ENCODE assay signal across 8 mouse cellular contexts in genomic region chr13:55592512-55593253, GRCm38 (mm10). TPM values are rescaled to one million over a fixed set of nuclear protein-coding genes. Genes with fewer than 3 reads are reported as not detected.
DNase-seq lines count a peak whose midpoint lies in the region; ATAC-seq and TF ChIP-seq lines count a peak whose summit lies in the region.

No protein-coding gene starts in this region.

- TF ChIP-seq POLR2A in cortical plate, adult 2 months (IDR thresholded peaks at IDR 0.05; ENCODE audit: extremely low read depth, insufficient read depth, low read length), result peak; percentile 94

- intact Hi-C loops in left cerebral cortex, postnatal 10 days (cut with DNase I), result no loop called here

- H3K4me3 ChIP-seq in cortical plate, adult 2 months (ENCODE audit: insufficient read depth, low read length), result peak overlapping the region; percentile 52

- H3K4me1 ChIP-seq in cortical plate, adult 2 months (ENCODE audit: control insufficient read depth, insufficient read depth, low read length), result peaks cover 2% of the 10 kb centered on the region; the same call in 1 of the 2 replicates

- H3K27ac ChIP-seq in cortical plate, adult 2 months (ENCODE audit: insufficient read depth, low read length), result peak overlapping the region; percentile 33; the same call in 1 of the 2 replicates

- no peak for TF ChIP-seq CTCF in cortical plate, adult 2 months (IDR thresholded peaks at IDR 0.05; ENCODE audit: extremely low read depth, insufficient read depth, low read length)

- ATAC-seq in activated CD4-positive, CD25-positive, alpha-beta regulatory T cell, adult 4 months, result peak; percentile 95
- peak; percentile 96 for ATAC-seq in inflammation-experienced regulatory T-cells, adult 6 months
- peak; percentile 100 for ATAC-seq in megakaryocyte-erythroid progenitor cell, adult 5-6 weeks (replicated peaks; ENCODE audit: low FRiP score, low TSS enrichment, poor library complexity, severe bottlenecking)

- peak; percentile 97 for DNase-seq in gastrocnemius, postnatal 10 days
- DNase-seq in left cerebral cortex, postnatal 10 days (ENCODE audit: extremely low spot score in 1 of 2, low spot score in 2 of 2), result peak; percentile 95 to 98
- peak; percentile 98 for DNase-seq in right cerebral cortex, postnatal 25 days
- DNase-seq in urinary bladder, postnatal 4 days (ENCODE audit: low spot score in 2 of 2), result peak; percentile 95 to 96

RNA-seq across cellular contexts. Expression of gene B4galt7, which starts 7.0 kb away (rescaled TPM):
- polyA plus RNA-seq in activated CD4-positive, CD25-positive, alpha-beta regulatory T cell, adult 4 months (2017; shearing (Covaris generic)), result 10 to 100 TPM; 24.5 to 30.2 TPM
- polyA plus RNA-seq in cortical plate, adult 2 months (2012; rRNA removed), result 30.8 and 31.1 TPM in 2 replicates
- total RNA-seq in gastrocnemius, postnatal 10 days (2021), result 1 to 10 TPM; 8.3 to 9.2 TPM
- 10 to 100 TPM; 24.5 to 35.8 (median 25.1) TPM for polyA plus RNA-seq in inflammation-experienced regulatory T-cells, adult 6 months (2017; shearing (Covaris generic))
- total RNA-seq in left cerebral cortex, postnatal 10 days (2021), result 10 to 100 TPM; 24.9 to 25.5 TPM
- 8.2 and 9.4 TPM in 2 replicates for total RNA-seq in megakaryocyte-erythroid progenitor cell, adult 5-6 weeks (2014; fragmentation: Nextera tagmentation)
- total RNA-seq in megakaryocyte-erythroid progenitor cell, adult 5-6 weeks (2017), result 9.8 and 16.3 TPM in 2 replicates

RNA-seq across cellular contexts. Expression of gene Tmed9, which starts 19.2 kb away (rescaled TPM):
- 100 to 1,000 TPM; 152 to 296 TPM for polyA plus RNA-seq in activated CD4-positive, CD25-positive, alpha-beta regulatory T cell, adult 4 months (2017; shearing (Covaris generic))
- polyA plus RNA-seq in cortical plate, adult 2 months (2012; rRNA removed), result 111 and 125 TPM in 2 replicates
- total RNA-seq in gastrocnemius, postnatal 10 days (2021), result 100 to 1,000 TPM; 147 to 192 TPM
- 100 to 1,000 TPM; 184 to 286 (median 269) TPM for polyA plus RNA-seq in inflammation-experienced regulatory T-cells, adult 6 months (2017; shearing (Covaris generic))
- total RNA-seq in left cerebral cortex, postnatal 10 days (2021), result 100 to 1,000 TPM; 118 to 120 TPM
- 65.7 and 68.8 TPM in 2 replicates for total RNA-seq in megakaryocyte-erythroid progenitor cell, adult 5-6 weeks (2014; fragmentation: Nextera tagmentation)
- total RNA-seq in megakaryocyte-erythroid progenitor cell, adult 5-6 weeks (2017), result 145 and 158 TPM in 2 replicates

RNA-seq across cellular contexts. Expression of gene Fam193b, which starts 21.8 kb away (rescaled TPM):
- 10 to 100 TPM; 21.6 to 26.7 TPM for polyA plus RNA-seq in activated CD4-positive, CD25-positive, alpha-beta regulatory T cell, adult 4 months (2017; shearing (Covaris generic))
- 138 and 157 TPM in 2 replicates for polyA plus RNA-seq in cortical plate, adult 2 months (2012; rRNA removed)
- 10 to 100 TPM; 19.9 to 26.5 TPM for total RNA-seq in gastrocnemius, postnatal 10 days (2021)
- 10 to 100 TPM; 16.4 to 40.7 (median 37.3) TPM for polyA plus RNA-seq in inflammation-experienced regulatory T-cells, adult 6 months (2017; shearing (Covaris generic))
- 10 to 100 TPM; 65.8 to 67.6 TPM for total RNA-seq in left cerebral cortex, postnatal 10 days (2021)
- total RNA-seq in megakaryocyte-erythroid progenitor cell, adult 5-6 weeks (2014; fragmentation: Nextera tagmentation), result 49.7 and 72.9 TPM in 2 replicates
- total RNA-seq in megakaryocyte-erythroid progenitor cell, adult 5-6 weeks (2017), result 17.9 and 22.9 TPM in 2 replicates

RNA-seq across cellular contexts. Expression of gene Caml, which starts 30.1 kb away (rescaled TPM):
- 10 to 100 TPM; 31.7 to 39.9 TPM for polyA plus RNA-seq in activated CD4-positive, CD25-positive, alpha-beta regulatory T cell, adult 4 months (2017; shearing (Covaris generic))
- polyA plus RNA-seq in cortical plate, adult 2 months (2012; rRNA removed), result 67.2 and 73.7 TPM in 2 replicates
- total RNA-seq in gastrocnemius, postnatal 10 days (2021), result 10 to 100 TPM; 13.0 to 17.1 TPM
- polyA plus RNA-seq in inflammation-experienced regulatory T-cells, adult 6 months (2017; shearing (Covaris generic)), result 10 to 100 TPM; 28.6 to 51.1 (median 40.0) TPM
- total RNA-seq in left cerebral cortex, postnatal 10 days (2021), result 10 to 100 TPM; 53.7 to 55.3 TPM
- 60.6 and 73.2 TPM in 2 replicates for total RNA-seq in megakaryocyte-erythroid progenitor cell, adult 5-6 weeks (2014; fragmentation: Nextera tagmentation)
- total RNA-seq in megakaryocyte-erythroid progenitor cell, adult 5-6 weeks (2017), result 57.7 and 60.8 TPM in 2 replicates

RNA-seq across cellular contexts. Expression of gene Ddx46, which starts 42.1 kb away (rescaled TPM):
- 10 to 100 TPM; 59.1 to 64.8 TPM for polyA plus RNA-seq in activated CD4-positive, CD25-positive, alpha-beta regulatory T cell, adult 4 months (2017; shearing (Covaris generic))
- 44.5 and 48.3 TPM in 2 replicates for polyA plus RNA-seq in cortical plate, adult 2 months (2012; rRNA removed)
- 10 to 100 TPM; 27.8 to 30.1 TPM for total RNA-seq in gastrocnemius, postnatal 10 days (2021)
- polyA plus RNA-seq in inflammation-experienced regulatory T-cells, adult 6 months (2017; shearing (Covaris generic)), result 10 to 100 TPM; 62.3 to 67.3 (median 64.0) TPM
- total RNA-seq in left cerebral cortex, postnatal 10 days (2021), result 10 to 100 TPM; 44.2 to 45.2 TPM
- total RNA-seq in megakaryocyte-erythroid progenitor cell, adult 5-6 weeks (2014; fragmentation: Nextera tagmentation), result 87.1 and 100 TPM in 2 replicates
- 131 and 141 TPM in 2 replicates for total RNA-seq in megakaryocyte-erythroid progenitor cell, adult 5-6 weeks (2017)

Comparison
In these comparisons a context has a peak if more than half of its experiments do, and no peak if none do; other contexts are left out.
1. Peak in every context shown above with its lines: DNase-seq, ATAC-seq, H3K4me3 ChIP-seq and H3K27ac ChIP-seq.